Mouse (Mus musculus) lung, postnatal 0 days (tissue): ENCODE data around the gene Gm13124.
"Not testable (repeated sequence)": the region's sequence is repeated elsewhere in the genome, so short reads cannot be mapped to it uniquely, and the experiment has no call there.

ENCODE experiments used
- CTCF ChIP-seq: IDR thresholded peaks from 2 replicates; pipeline ENCODE4 v1.5.1; 2016; ENCODE audit warnings: antibody characterized with exemption, mild to moderate bottlenecking
- EP300 ChIP-seq: IDR thresholded peaks from 2 replicates; pipeline ENCODE4 v1.6.1; 2016; ENCODE audit warnings: antibody characterized with exemption, mild to moderate bottlenecking, control low read depth

GRCm38 (mm10) chr4:144545339-144545738, 19.6 kb downstream of the Gm13124 start:
- TF ChIP-seq EP300, CTCF: not testable (repeated sequence)
